Mouse (Mus musculus): ENCODE results near the gene Scg3.

GRCm38 (mm10) chr9:75632902-75633301 is 51.0 kb downstream of the Scg3 start:
- TF ChIP-seq CTCF (IDR thresholded peaks at IDR 0.05) (peak; percentile 68), EP300 (IDR thresholded peaks at IDR 0.05) (no peak)
